Mouse (Mus musculus) yolk sac, embryonic 10.5 days (tissue): ENCODE data around the gene Tmod4.

Source experiments
- DNase-seq: peaks from one replicate; pipeline ENCODE4 v3.0.0-alpha.2; 2017; ENCODE audit warnings: low spot score

Gene Tmod4

GRCm38 (mm10) chr3:95174011-95174592 lies 49.8 kb downstream of the Tmod4 start:
- DNase-seq, result peak; percentile 67

GRCm38 (mm10) chr3:95176500-95176899 lies 52.2 kb downstream of the Tmod4 start:
- no peak for DNase-seq

- DNase-seq, result no peak
Observed at GRCm38 (mm10) chr3:95177583-95177982, 53.3 kb downstream of the Tmod4 start.
